In the genomic region with DNA sequence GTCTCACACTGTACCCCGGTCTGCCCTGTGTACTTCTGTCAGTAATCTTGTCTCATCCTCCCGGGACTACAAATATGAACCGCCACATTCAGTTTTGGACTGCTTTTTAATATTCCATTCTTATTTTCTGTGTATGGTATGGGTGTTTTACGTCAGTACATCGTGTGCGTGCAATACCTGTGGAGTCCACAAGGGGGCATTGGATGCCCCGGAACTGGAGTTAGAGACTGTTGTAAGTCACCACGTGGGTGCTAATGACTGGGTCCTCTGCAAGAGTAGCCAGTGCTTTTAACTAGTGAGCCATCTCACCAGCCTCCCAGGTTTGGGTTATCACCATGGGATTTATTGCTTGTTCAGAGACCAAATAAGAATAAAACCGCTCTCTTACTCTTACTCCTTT, we compare ENCODE assay signal across 9 mouse cellular contexts. TPM values are rescaled to one million over a fixed set of nuclear protein-coding genes. Genes with fewer than 3 reads are reported as not detected.
DNase-seq lines count a peak whose midpoint lies in the region; ATAC-seq and TF ChIP-seq lines count a peak whose summit lies in the region.
"Had no signal": no experiment of that assay in that cellular context is flagged by ENCODE, and none has a peak within 500 bp of the region (broad histone marks: within the 10 kb centered on the region; RNA-seq: fewer than 3 reads in every experiment).

No protein-coding gene starts in this region.

- DNase-seq in adrenal gland, postnatal 10 days: peak; percentile 57
- DNase-seq in adrenal gland, postnatal 25 days: no peak
- no peak for DNase-seq in lung, adult 2 months
- no peak for DNase-seq in lung, postnatal 25 days (ENCODE audit: low spot score)
- DNase-seq in embryonic facial prominence, embryonic 10.5 days (ENCODE audit: low spot score): peak; percentile 67
- peak; percentile 71 for DNase-seq in thymus, postnatal 25 days
- DNase-seq in yolk sac, embryonic 10.5 days (ENCODE audit: low spot score): no peak

- no peaks in the 10 kb centered on the region for H3K9me3 ChIP-seq in embryonic facial prominence, embryonic 10.5 days
- H3K9me3 ChIP-seq: heart, embryonic 15.5 days had no signal

- peaks cover 42% of the 10 kb centered on the region for H3K27me3 ChIP-seq in embryonic facial prominence, embryonic 10.5 days (replicated peaks; ENCODE audit: low read depth, poor library complexity, severe bottlenecking)

- peak; percentile 83 for ATAC-seq in megakaryocyte, adult 5-6 weeks (ENCODE audit: poor library complexity, severe bottlenecking)

- H3K36me3 ChIP-seq in embryonic facial prominence, embryonic 10.5 days (replicated peaks): no peaks in the 10 kb centered on the region
- H3K36me3 ChIP-seq: heart, embryonic 15.5 days had no signal

- 45% methylated on average over 9 of the region's 9 CpGs for WGBS in lung, adult 2 months
- 32% methylated on average over 9 of the region's 9 CpGs for WGBS in embryonic facial prominence, embryonic 10.5 days

- no peak overlapping the region for H3K4me3 ChIP-seq in lung, adult 2 months (replicated peaks; ENCODE audit: extremely low read depth, low read depth, low read length)
- no peak overlapping the region for H3K4me3 ChIP-seq in embryonic facial prominence, embryonic 10.5 days
- H3K4me3 ChIP-seq: heart, embryonic 15.5 days had no signal

- H3K27ac ChIP-seq in embryonic facial prominence, embryonic 10.5 days (replicated peaks): no peak overlapping the region
- H3K27ac ChIP-seq: heart, embryonic 15.5 days had no signal

- no peak for TF ChIP-seq POLR2A in lung, adult 2 months (IDR thresholded peaks at IDR 0.05; ENCODE audit: borderline replicate concordance, extremely low read depth, low read depth, low read length)

- no peaks in the 10 kb centered on the region for H3K4me1 ChIP-seq in lung, adult 2 months (ENCODE audit: control insufficient read depth, insufficient read depth, low read length)
- H3K4me1 ChIP-seq in embryonic facial prominence, embryonic 10.5 days: peaks cover 24% of the 10 kb centered on the region

- peak; percentile 67 for TF ChIP-seq CTCF in lung, adult 2 months (IDR thresholded peaks at IDR 0.05; ENCODE audit: insufficient read depth, low read length)

RNA-seq across cellular contexts. Expression of a gene that starts 6.6 kb away (rescaled TPM):
- under 1 TPM; 0.39 to 0.87 TPM for total RNA-seq in adrenal gland, postnatal 10 days (2021)
- 0.64 and 0.67 TPM in 2 replicates for total RNA-seq in adrenal gland, postnatal 25 days (2021)
- 3.0 TPM in 2 replicates for polyA plus RNA-seq in lung, adult 2 months (2012; rRNA removed)
- 9.1 and 9.9 TPM in 2 replicates for polyA plus RNA-seq in embryonic facial prominence, embryonic 10.5 days (2016; fragmentation: Nextera tagmentation; extraction: Ambion mirVana)
- not detected in 2 replicates for total RNA-seq in megakaryocyte, adult 5-6 weeks (2015)
- total RNA-seq in megakaryocyte, adult 5-6 weeks (2017): not detected in 2 replicates

RNA-seq across cellular contexts. Expression of a gene that starts 18.6 kb away (rescaled TPM):
- 10 to 100 TPM; 71.9 to 89.4 TPM for total RNA-seq in adrenal gland, postnatal 10 days (2021)
- total RNA-seq in adrenal gland, postnatal 25 days (2021): 109 and 130 TPM in 2 replicates
- 184 and 199 TPM in 2 replicates for polyA plus RNA-seq in lung, adult 2 months (2012; rRNA removed)
- polyA plus RNA-seq in embryonic facial prominence, embryonic 10.5 days (2016; fragmentation: Nextera tagmentation; extraction: Ambion mirVana): 23.2 and 23.4 TPM in 2 replicates
- total RNA-seq in megakaryocyte, adult 5-6 weeks (2015): 29.9 and 31.2 TPM in 2 replicates
- total RNA-seq in megakaryocyte, adult 5-6 weeks (2017): 46.9 and 51.7 TPM in 2 replicates

RNA-seq across cellular contexts. Expression of a gene that starts 34.8 kb away (rescaled TPM):
- 10 to 100 TPM; 41.1 to 42.1 TPM for total RNA-seq in adrenal gland, postnatal 10 days (2021)
- 46.6 and 48.6 TPM in 2 replicates for total RNA-seq in adrenal gland, postnatal 25 days (2021)
- 15.1 and 20.2 TPM in 2 replicates for polyA plus RNA-seq in lung, adult 2 months (2012; rRNA removed)
- polyA plus RNA-seq in embryonic facial prominence, embryonic 10.5 days (2016; fragmentation: Nextera tagmentation; extraction: Ambion mirVana): 139 and 149 TPM in 2 replicates
- total RNA-seq in megakaryocyte, adult 5-6 weeks (2015): 14.7 and 26.0 TPM in 2 replicates
- 15.3 and 22.6 TPM in 2 replicates for total RNA-seq in megakaryocyte, adult 5-6 weeks (2017)

RNA-seq across cellular contexts. Expression of a gene that starts 51.1 kb away (rescaled TPM):
- 100 to 1,000 TPM; 127 to 128 TPM for total RNA-seq in adrenal gland, postnatal 10 days (2021)
- 56.4 and 68.5 TPM in 2 replicates for total RNA-seq in adrenal gland, postnatal 25 days (2021)
- polyA plus RNA-seq in lung, adult 2 months (2012; rRNA removed): 119 and 130 TPM in 2 replicates
- polyA plus RNA-seq in embryonic facial prominence, embryonic 10.5 days (2016; fragmentation: Nextera tagmentation; extraction: Ambion mirVana): 62.7 and 69.5 TPM in 2 replicates
- total RNA-seq in megakaryocyte, adult 5-6 weeks (2015): 0.66 and 1.1 TPM in 2 replicates
- 0.61 TPM in 1 of 2 replicates, not detected in the other for total RNA-seq in megakaryocyte, adult 5-6 weeks (2017)

RNA-seq across cellular contexts. Expression of a gene that starts 55.8 kb away (rescaled TPM):
- total RNA-seq in adrenal gland, postnatal 10 days (2021): 100 to 1,000 TPM; 204 to 212 TPM
- total RNA-seq in adrenal gland, postnatal 25 days (2021): 197 and 205 TPM in 2 replicates
- 185 and 290 TPM in 2 replicates for polyA plus RNA-seq in lung, adult 2 months (2012; rRNA removed)
- polyA plus RNA-seq in embryonic facial prominence, embryonic 10.5 days (2016; fragmentation: Nextera tagmentation; extraction: Ambion mirVana): 201 and 207 TPM in 2 replicates
- total RNA-seq in megakaryocyte, adult 5-6 weeks (2015): 129 and 145 TPM in 2 replicates
- 71.4 and 81.6 TPM in 2 replicates for total RNA-seq in megakaryocyte, adult 5-6 weeks (2017)

Comparison
In these comparisons a context has a peak if more than half of its experiments do, and no peak if none do; other contexts are left out.
1. DNase-seq: peak in adrenal gland, postnatal 10 days (single experiment), embryonic facial prominence, embryonic 10.5 days (single experiment) and thymus, postnatal 25 days (single experiment); none in adrenal gland, postnatal 25 days (single experiment), lung, adult 2 months (single experiment), lung, postnatal 25 days (single experiment) and yolk sac, embryonic 10.5 days (single experiment).